Mouse (Mus musculus) urinary bladder, postnatal 14 days (tissue): ENCODE measurements around the gene Zfp595.
A peak's percentile ranks its signal among the peaks of the same experiment; 100 is the strongest.
"Not testable (repeated sequence)": the region's sequence is repeated elsewhere in the genome, so short reads cannot be mapped to it uniquely, and the experiment has no call there.

Experiments
- DNase-seq: peaks from one replicate; pipeline ENCODE4 v3.0.0; 2021; ENCODE audit warnings: low spot score

The Zfp595 gene

DNA sequence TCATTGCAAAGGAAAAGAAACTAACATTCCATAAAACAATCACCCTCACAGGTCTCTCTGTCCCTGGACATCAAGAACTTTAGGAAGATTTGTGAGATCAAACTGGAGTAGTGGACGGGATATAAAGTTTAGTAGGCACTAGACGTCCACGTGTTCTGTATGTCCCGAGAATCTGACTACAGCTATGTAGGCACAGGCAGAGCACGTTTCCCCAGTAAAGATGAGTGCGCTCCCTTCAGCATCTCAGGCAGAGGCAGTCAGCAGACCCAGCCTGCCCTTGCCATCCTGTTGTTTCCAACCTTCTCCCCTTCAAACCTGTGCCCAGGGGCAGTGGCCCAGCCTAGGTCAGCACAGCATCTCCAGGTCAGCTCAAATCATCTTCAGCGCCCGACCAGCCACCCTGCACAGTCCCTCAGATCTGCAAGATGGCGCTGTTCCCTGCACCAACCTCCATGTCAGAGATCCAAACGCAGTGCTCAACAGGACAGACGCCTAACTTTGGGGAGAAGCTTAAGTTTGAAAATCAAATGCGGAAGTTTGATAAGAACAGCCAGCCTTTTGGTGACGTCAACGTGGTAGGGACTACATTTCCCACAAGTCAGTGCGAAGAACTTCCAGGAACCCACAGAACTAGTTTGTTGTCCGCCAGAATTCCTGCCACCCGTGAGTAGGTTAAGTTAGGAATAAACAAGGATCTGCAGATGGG, at the start of gene Zfp595:
Gene Zfp595 (minus strand): TSS at position 552 of the 706 bp plus-strand sequence.
- DNase-seq = peak; percentile 85

DNA sequence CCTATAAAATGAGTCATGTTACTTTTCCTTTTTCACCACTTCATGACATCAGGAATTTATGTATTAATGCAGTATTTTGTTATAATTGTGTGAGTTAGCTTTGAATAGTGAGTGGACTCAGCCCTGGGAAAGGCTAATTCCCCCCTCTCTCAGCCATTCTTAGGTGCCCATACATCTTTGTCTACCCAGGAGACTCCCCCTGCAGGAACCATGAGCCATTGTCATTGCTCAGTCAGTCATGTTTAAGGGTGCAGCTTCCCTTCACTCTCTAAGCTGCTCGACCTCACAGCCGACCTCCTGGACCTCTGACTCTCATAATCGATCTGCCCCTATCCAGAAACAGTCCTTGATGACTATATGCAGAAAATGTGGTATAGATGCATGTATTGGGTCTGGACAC, 43.9 kb upstream of the Zfp595 start:
- not testable (repeated sequence) for DNase-seq

DNA sequence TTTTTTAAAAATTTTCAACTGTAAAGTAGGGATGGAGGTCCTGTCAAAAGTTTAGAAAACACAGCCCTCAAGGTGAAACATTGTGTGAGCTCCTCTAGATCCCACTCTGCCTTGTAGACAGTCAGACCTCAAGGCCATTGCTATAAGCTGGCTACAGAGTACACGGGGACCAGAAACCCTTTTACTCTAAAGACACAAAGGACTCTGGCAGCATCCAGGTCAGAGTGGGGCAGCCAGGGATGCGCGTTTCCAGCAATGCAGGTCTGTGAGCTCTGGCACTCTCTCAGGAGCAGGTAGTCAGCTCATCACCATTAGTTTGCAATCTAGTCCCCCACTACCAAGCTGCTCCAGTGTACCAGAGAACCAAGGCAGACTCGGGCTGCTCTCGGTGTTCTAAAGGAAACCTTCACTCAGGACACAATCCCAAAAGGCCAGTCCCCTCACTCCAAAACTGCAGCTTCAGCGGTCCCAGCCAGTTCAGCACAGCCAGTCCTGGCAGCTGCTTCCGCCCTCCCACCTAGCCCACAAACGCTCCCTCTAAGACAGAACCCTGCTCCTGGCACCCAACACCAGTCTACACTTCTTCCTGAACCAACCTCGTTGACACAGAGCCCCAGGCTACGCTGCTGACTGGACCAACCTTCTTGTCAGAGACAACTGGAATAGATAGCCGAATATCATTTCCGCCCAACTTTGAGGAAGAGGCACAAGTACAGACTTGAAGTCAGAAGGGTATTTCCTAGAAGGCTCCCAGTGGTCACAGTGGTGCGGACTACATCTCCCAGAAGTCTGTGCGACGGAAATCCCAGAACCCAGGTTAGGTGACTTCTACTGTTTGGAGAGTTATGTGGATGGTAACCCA, 42.9 kb upstream of the Zfp595 start, which contains the start of the genes Gm28041 and Zfp456:
Gene Gm28041 (minus strand): TSS at position 684 of the 862 bp plus-strand sequence.
Gene Zfp456 (minus strand): TSS at position 761 of the 862 bp plus-strand sequence.
- DNase-seq = peak; percentile 73

GRCm38 (mm10) chr13:67360131-67360744, 27.9 kb upstream of the Zfp595 start, which contains the start of the genes Gm28044 and Zfp953:
Gene Gm28044 (minus strand): TSS chr13:67360536.
Gene Zfp953 (minus strand): TSS chr13:67360605.
- peak; percentile 92 for DNase-seq

- no peak for DNase-seq
These were observed 19.5 kb upstream of the Zfp595 start for GRCm38 (mm10) chr13:67351854-67352253.

GRCm38 (mm10) chr13:67343422-67343821, 11.1 kb upstream of the Zfp595 start:
- no peak for DNase-seq

DNA sequence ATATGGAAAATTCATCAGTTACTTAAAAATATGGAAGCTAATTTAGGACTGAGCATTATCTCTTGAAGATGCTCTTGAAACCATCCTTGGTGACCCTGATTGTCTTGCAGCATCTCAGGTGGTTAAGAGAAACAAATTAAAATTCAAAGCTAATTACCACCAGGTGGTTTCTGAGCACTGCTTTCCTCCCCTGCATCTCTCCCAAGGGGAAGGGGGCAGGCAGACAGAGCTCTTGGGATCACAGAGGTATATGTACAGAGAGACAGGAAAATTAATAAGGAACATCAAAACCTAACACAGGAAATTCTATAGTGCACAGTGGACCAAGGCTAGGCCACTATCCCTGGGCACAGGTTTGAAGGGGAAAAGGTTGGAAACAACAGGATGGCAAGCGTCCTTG, 507 bp upstream of the Zfp595 start:
- no peak for DNase-seq

GRCm38 (mm10) chr13:67306718-67307117, 25.7 kb downstream of the Zfp595 start:
- DNase-seq = no peak

DNA sequence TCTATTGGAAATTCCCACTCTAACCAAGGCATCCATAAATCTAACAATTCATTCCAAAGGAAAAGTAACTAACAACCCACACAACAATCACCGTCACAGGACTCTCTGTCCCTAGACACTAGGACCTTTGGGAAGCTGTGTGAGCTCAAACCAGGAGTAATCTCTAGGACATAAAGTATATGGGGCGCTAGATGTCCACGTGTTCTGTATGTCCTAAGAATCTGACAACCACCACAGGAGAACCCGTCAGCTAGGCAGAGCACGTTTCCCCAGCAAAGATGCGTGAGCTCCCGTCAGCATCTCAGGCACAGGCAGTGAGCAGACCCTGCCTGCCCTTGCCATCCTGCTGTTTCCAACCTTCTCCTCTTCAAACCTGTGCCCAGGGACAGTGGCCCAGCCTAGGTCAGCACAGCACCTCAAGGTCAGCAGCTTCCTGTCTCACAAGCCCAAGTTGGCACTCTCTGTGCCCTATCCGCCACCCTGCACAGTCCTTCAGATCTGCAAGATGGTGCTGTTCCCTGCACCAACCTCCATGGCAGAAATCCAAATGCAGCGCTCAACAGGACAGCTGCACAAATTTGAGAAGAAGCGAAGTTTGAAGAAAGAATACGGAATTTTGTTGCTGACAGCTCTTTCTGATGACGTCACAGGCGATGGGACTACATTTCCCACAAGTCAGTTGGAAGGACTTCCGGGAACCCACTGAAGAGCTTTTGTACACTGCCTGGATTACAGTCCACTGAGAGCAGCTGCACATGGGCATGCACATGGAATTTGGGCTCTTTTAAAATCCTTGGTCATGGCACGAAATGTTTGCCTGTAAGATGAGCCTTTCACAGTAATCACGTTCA, 26.3 kb downstream of the Zfp595 start, which contains the start of gene Zfp457:
Gene Zfp457 (minus strand): TSS at position 664 of the 851 bp plus-strand sequence.
- DNase-seq = peak; percentile 87

GRCm38 (mm10) chr13:67278314-67278713, 54.1 kb downstream of the Zfp595 start, which contains the start of gene Zfp458:
Gene Zfp458 (minus strand): TSS chr13:67278466.
- no peak for DNase-seq

- not testable (repeated sequence) for DNase-seq
These were observed 62.8 kb downstream of the Zfp595 start for GRCm38 (mm10) chr13:67269383-67270065.

DNA sequence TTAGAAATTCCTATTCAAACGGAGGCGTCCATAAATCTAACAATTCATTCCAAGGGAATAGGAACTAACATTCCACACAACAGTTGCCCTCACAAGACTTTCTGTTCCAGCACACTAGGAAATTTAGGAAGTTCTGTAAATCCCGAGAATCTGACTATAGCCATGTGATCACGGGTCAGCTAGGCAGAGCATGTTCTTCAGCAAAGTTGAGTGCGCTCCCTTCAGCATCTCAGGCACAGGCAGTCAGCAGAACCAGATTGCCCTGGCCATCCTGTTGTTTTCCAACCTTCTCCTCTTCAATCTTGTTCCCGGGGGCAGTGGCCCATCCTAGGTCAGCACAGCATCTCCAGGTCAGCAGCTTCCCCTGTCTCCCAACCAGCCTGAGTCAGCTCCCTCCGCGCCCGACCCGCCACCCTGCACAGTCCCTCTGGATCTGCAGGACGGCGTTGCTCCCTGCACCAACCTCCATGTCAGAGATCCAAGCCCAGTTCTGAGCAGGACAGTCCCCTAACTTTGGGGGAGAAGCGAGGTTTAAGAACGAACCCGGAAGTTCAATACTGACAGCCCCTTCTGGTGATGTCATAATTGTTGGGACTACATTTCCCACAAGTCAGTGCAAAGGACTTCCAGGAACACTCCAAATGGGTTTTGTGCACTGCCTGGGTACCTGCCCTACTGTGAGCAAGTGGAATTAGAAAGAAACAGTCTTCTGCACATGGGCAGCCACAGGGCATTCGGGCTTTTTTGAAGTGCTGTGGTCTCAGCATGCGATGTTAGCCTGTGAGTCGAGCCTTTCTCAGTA, 63.6 kb downstream of the Zfp595 start:
- peak; percentile 63 for DNase-seq
